ENCODE assay signal across 7 mouse cellular contexts in the genomic region with DNA sequence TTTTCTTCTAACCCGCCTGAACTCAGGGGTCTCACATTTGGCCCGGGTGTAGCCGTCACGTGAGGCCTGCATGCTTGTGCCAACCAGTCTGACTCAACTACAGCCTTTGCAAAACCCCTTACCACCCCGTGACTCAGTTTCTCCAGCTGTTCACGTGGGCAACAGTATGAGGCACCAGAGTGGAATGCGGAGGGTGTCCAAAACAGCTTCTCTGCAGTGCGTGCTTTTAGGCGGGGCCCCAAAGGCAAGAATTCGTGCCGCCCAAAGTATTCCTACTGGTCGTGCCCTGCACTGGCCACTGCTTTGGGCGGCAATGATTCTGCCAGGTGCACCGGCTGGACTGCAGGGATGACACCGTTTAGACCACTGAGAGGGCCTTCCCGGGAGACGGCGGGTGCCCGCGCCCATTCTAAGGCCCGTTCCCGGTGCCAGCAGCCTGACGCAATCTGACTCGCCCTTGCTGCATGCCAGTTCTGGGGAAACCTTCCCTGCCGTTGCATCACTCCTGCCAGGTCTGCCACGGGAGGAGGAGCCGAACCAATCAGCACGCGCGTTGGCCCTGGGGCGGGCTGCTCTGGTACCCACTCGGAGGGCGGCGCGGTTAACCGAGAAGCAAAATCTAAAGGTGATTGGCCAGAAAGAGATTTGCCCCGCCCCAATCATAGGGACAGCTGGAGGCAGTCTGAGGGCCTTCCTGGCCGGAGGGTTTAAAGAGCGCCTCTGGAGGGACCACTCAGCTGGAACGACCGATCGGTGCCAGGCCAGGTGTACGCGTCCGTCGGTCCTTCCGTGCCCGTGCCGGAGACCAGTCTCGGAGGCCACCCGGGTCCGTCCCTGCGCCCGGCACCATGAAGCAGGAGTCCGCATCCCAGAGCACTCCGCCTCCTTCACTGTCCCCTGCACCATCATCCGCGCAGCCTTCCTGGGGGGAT. TPM values are rescaled to one million over a fixed set of nuclear protein-coding genes. Genes with fewer than 3 reads are reported as not detected.
A peak's percentile ranks its signal among the peaks of the same experiment; 100 is the strongest.
DNase-seq lines count a peak whose midpoint lies in the region; ATAC-seq and TF ChIP-seq lines count a peak whose summit lies in the region.

A gene (plus strand): TSS at position 675 of the 932 bp plus-strand sequence.

- DNase-seq in adrenal gland, postnatal 14 days, result peak; percentile 96
- peak; percentile 87 for DNase-seq in embryo, embryonic 9.5 days (ENCODE audit: extremely low spot score)
- DNase-seq in gastrocnemius, postnatal 36 days, result peak; percentile 79 to 88
- DNase-seq in left cerebral cortex, postnatal 4 days, result peak; percentile 94
- peak; percentile 93 for DNase-seq in midbrain, embryonic 11.5 days (ENCODE audit: low spot score, missing footprints)
- DNase-seq in spleen, adult 12 weeks (ENCODE audit: low spot score), result peak; percentile 51

- H3K4me3 ChIP-seq in intestine, postnatal 0 days (ENCODE audit: low read depth, low read length), result peak within 1 kb of the TSS; percentile 51
- H3K4me3 ChIP-seq in midbrain, embryonic 11.5 days (ENCODE audit: low read depth, low read length), result peak within 1 kb of the TSS; percentile 48

- no peaks in the 10 kb centered on the region for H3K9me3 ChIP-seq in intestine, postnatal 0 days (ENCODE audit: control insufficient read depth)
- no peaks in the 10 kb centered on the region for H3K9me3 ChIP-seq in midbrain, embryonic 11.5 days (ENCODE audit: control insufficient read depth, low read length)

- H3K27me3 ChIP-seq in intestine, postnatal 0 days (replicated peaks; ENCODE audit: control insufficient read depth, insufficient read depth, low read length), result no peaks in the 10 kb centered on the region
- peaks cover 15% of the 10 kb centered on the region for H3K27me3 ChIP-seq in midbrain, embryonic 11.5 days (ENCODE audit: control insufficient read depth, insufficient read depth, low read length)

- WGBS in intestine, postnatal 0 days, result 7% methylated on average over 58 of the region's 58 CpGs
- 4% methylated on average over 58 of the region's 58 CpGs for WGBS in midbrain, embryonic 11.5 days

- intact Hi-C loops in gastrocnemius, postnatal 36 days (cut with DNase I), result no loop called here
- intact Hi-C loops in left cerebral cortex, postnatal 4 days (cut with DNase I), result no loop called here

- no peak within 1 kb of the TSS for H3K27ac ChIP-seq in intestine, postnatal 0 days (ENCODE audit: low read depth, low read length)
- H3K27ac ChIP-seq in midbrain, embryonic 11.5 days (ENCODE audit: low read depth, low read length), result no peak within 1 kb of the TSS

- H3K4me2 ChIP-seq in intestine, postnatal 0 days (replicated peaks; ENCODE audit: low read depth), result peak within 1 kb of the TSS; percentile 90
- H3K4me2 ChIP-seq in midbrain, embryonic 11.5 days, result peak within 1 kb of the TSS; percentile 89

- H3K9ac ChIP-seq in intestine, postnatal 0 days (ENCODE audit: low read depth, low read length), result peak within 1 kb of the TSS; percentile 40
- H3K9ac ChIP-seq in midbrain, embryonic 11.5 days (ENCODE audit: low read length), result peak within 1 kb of the TSS; percentile 58

- TF ChIP-seq CTCF in intestine, postnatal 0 days (IDR thresholded peaks at IDR 0.05; ENCODE audit: low read depth), result no peak

- H3K4me1 ChIP-seq in intestine, postnatal 0 days (replicated peaks; ENCODE audit: control insufficient read depth, insufficient read depth, low read length), result no peaks in the 10 kb centered on the region
- peaks cover 6% of the 10 kb centered on the region for H3K4me1 ChIP-seq in midbrain, embryonic 11.5 days (ENCODE audit: control insufficient read depth, insufficient read depth, low read length)

- H3K36me3 ChIP-seq in intestine, postnatal 0 days (ENCODE audit: control insufficient read depth, insufficient read depth), result no peaks in the 10 kb centered on the region
- H3K36me3 ChIP-seq in midbrain, embryonic 11.5 days (ENCODE audit: control insufficient read depth, insufficient read depth, low read length), result no peaks in the 10 kb centered on the region

- peak; percentile 85 for ATAC-seq in intestine, postnatal 0 days
- ATAC-seq in midbrain, embryonic 11.5 days (ENCODE audit: low FRiP score), result peak; percentile 92

RNA-seq across cellular contexts. Expression of the gene that starts here (rescaled TPM):
- 3.7 and 6.2 TPM in 2 replicates for total RNA-seq in adrenal gland, postnatal 14 days (2021)
- 10 to 100 TPM; 40.1 to 82.4 TPM for total RNA-seq in gastrocnemius, postnatal 36 days (2021)
- polyA plus RNA-seq in intestine, postnatal 0 days (2015; fragmentation: Nextera tagmentation; extraction: Ambion mirVana), result 1.1 and 1.4 TPM in 2 replicates
- 1 to 10 TPM; 6.7 to 7.7 TPM for total RNA-seq in left cerebral cortex, postnatal 4 days (2021)
- 0.32 and 0.37 TPM in 2 replicates for polyA plus RNA-seq in midbrain, embryonic 11.5 days (2014; fragmentation: Nextera tagmentation; extraction: Ambion mirVana)

Comparison
In these comparisons a context has a peak if more than half of its experiments do, and no peak if none do; other contexts are left out.
1. Peak in DNase-seq, ATAC-seq, H3K4me3 ChIP-seq, H3K9ac ChIP-seq and H3K4me2 ChIP-seq in midbrain, embryonic 11.5 days; RNA of the gene not detected or under 1 TPM.